Mouse (Mus musculus) liver, postnatal 0 days (tissue): Measurements from ENCODE around the gene Palld.

Source experiments
- CTCF ChIP-seq: sonication (generic); IDR thresholded peaks from 2 replicates; pipeline ENCODE4 v1.5.1; 2016; ENCODE audit warnings: antibody characterized with exemption, low read depth
- EP300 ChIP-seq: IDR thresholded peaks from 2 replicates; pipeline ENCODE4 v1.6.1; 2016; ENCODE audit warnings: antibody characterized with exemption, low read depth, mild to moderate bottlenecking

DNA sequence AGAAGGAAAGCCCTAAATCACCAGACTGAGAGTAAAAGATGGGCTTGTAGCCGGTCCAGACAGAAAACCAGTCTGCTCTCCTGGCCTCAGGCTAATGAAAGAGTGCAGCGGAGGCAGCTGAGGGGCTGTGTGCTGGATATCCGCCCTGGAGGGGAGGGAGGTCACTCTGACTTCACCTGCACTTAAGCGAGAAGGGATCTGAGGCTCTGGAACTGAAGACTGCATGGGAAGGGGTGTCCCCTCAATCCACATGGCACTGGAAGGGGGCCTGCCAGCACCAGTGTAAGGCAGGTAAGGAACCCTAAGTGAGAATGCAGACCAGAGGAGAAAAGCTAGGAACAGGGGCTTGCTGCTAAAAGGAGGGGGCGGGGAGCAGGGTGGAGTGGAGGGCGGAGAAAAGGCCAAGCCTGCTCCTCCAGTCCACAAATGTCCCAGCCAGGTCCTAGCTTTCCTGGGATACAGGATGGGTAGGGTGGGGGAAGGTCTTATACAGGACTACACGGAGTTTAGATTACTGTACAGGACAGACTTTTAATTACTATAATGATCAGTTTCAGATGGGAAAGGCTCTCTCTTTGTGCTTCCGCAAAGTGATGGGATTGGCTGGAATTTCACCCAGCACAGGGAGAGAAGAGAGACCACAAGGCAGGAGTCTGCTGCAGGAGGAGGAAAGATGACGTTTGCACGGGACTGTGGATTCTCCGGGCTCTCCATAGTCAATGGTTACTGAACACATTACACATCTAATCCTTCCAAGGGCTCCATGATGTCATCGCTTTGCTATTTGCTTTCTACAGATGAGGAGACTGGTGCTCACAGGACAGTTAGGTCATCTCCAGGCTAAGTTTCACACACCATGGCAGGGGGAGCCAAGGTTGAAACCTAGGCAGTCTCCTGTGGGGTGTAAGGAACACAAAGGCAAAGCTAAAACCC, 278.7 kb downstream of the Palld start:
- TF ChIP-seq CTCF (no peak), EP300 (no peak)
